Mouse (Mus musculus) olfactory bulb, adult 2 months (tissue): Measurements from ENCODE around the gene Tsnaxip1.

Experiments used
- CTCF ChIP-seq: fragments of 200-500 bp; IDR thresholded peaks from 2 replicates; pipeline ENCODE4 v1.5.1; 2012; ENCODE audit warnings: low read depth, mild to moderate bottlenecking, low read length, moderate library complexity; ENCODE audit not compliant: insufficient read depth
- POLR2A ChIP-seq: fragments of 200-500 bp; IDR thresholded peaks from 2 replicates; pipeline ENCODE4 v1.6.1; 2012; ENCODE audit warnings: mild to moderate bottlenecking, low read depth, low read length, moderate library complexity; ENCODE audit not compliant: insufficient read depth

- no peak for TF ChIP-seq CTCF
- no peak for TF ChIP-seq POLR2A
Measured at GRCm38 (mm10) chr8:105889756-105890465, 62.4 kb downstream of the Tsnaxip1 start.
